Mouse (Mus musculus): ENCODE measurements around the gene Tln1. TPM values are rescaled to one million over a fixed set of nuclear protein-coding genes. Genes with fewer than 3 reads are reported as not detected.

Gene Tln1
- polyA plus RNA-seq (2012; rRNA removed), result 69.4 and 75.5 TPM in 2 replicates
- 62.4 and 63.3 TPM in 2 replicates for polyA plus RNA-seq (2014; fragmentation: Nextera tagmentation; extraction: Ambion mirVana)

- Histone ChIP-seq H3K27ac (replicated peaks; ENCODE audit: low read depth, low read length) (peak within 1 kb of the TSS; percentile 98), H3K4me1 (ENCODE audit: control insufficient read depth, insufficient read depth, low read length) (peaks cover 48% of the 10 kb centered on the region), H3K9ac (ENCODE audit: low read depth, low read length, severe bottlenecking) (peak within 1 kb of the TSS; percentile 91), H3K4me2 (replicated peaks; ENCODE audit: low read depth, low read length, severe bottlenecking) (peak within 1 kb of the TSS; percentile 60), H3K27me3 (ENCODE audit: control insufficient read depth, insufficient read depth, low read length) (no peaks in the 10 kb centered on the region), H3K36me3 (ENCODE audit: control insufficient read depth, insufficient read depth, low read length) (peaks cover 38% of the 10 kb centered on the region), H3K4me3 (replicated peaks; ENCODE audit: low read length) (peak within 1 kb of the TSS; percentile 78), H3K9me3 (ENCODE audit: control insufficient read depth, low read length) (no peaks in the 10 kb centered on the region)
- ATAC-seq (ENCODE audit: low FRiP score, low read depth) (peak; percentile 91), DNase-seq (ENCODE audit: low spot score) (peak; percentile 97)
- WGBS, result under 1% methylated on average over 62 of the region's 62 CpGs
- TF ChIP-seq POLR2A (IDR thresholded peaks at IDR 0.05; ENCODE audit: borderline replicate concordance, extremely low read depth, insufficient read depth, insufficient read length), result 0 out of 2 replicates have a peak, but pooled peaks have one; percentile 56
Measured at GRCm38 (mm10) chr4:43561997-43562768, at the start of gene Tln1, which contains the start of gene Creb3. Gene Tln1, minus strand, starts transcription at chr4:43562691. Gene Creb3, plus strand, starts transcription at chr4:43562332.

- H3K9me3 ChIP-seq (ENCODE audit: control insufficient read depth, low read length), result no peaks in the 10 kb centered on the region
- H3K4me3 ChIP-seq (replicated peaks; ENCODE audit: low read length), result no peak overlapping the region
- WGBS, result 74% methylated on average over 9 of the region's 9 CpGs
- no peaks in the 10 kb centered on the region for H3K27me3 ChIP-seq (ENCODE audit: control insufficient read depth, insufficient read depth, low read length)
- no peaks in the 10 kb centered on the region for H3K36me3 ChIP-seq (ENCODE audit: control insufficient read depth, insufficient read depth, low read length)
- no peaks in the 10 kb centered on the region for H3K4me1 ChIP-seq (ENCODE audit: control insufficient read depth, insufficient read depth, low read length)
- no peak overlapping the region for H3K4me2 ChIP-seq (replicated peaks; ENCODE audit: low read depth, low read length, severe bottlenecking)
- no peak overlapping the region for H3K9ac ChIP-seq (ENCODE audit: low read depth, low read length, severe bottlenecking)
- DNase-seq (ENCODE audit: low spot score) (no peak), ATAC-seq (ENCODE audit: low FRiP score, low read depth) (no peak)
- no peak overlapping the region for H3K27ac ChIP-seq (replicated peaks; ENCODE audit: low read depth, low read length)
- TF ChIP-seq POLR2A (IDR thresholded peaks at IDR 0.05; ENCODE audit: borderline replicate concordance, extremely low read depth, insufficient read depth, insufficient read length), result no peak
Measured at GRCm38 (mm10) chr4:43604751-43605685, 42.5 kb upstream of the Tln1 start.

- 75% methylated on average over 3 of the region's 3 CpGs for WGBS
- no peak for TF ChIP-seq POLR2A (IDR thresholded peaks at IDR 0.05; ENCODE audit: borderline replicate concordance, extremely low read depth, insufficient read depth, insufficient read length)
Measured at GRCm38 (mm10) chr4:43604099-43604498, 41.6 kb upstream of the Tln1 start.

GRCm38 (mm10) chr4:43600195-43600934 lies 37.9 kb upstream of the Tln1 start:
- Histone ChIP-seq H3K36me3 (ENCODE audit: control insufficient read depth, insufficient read depth, low read length) (no peaks in the 10 kb centered on the region), H3K9me3 (ENCODE audit: control insufficient read depth, low read length) (no peaks in the 10 kb centered on the region), H3K27me3 (ENCODE audit: control insufficient read depth, insufficient read depth, low read length) (no peaks in the 10 kb centered on the region), H3K4me1 (ENCODE audit: control insufficient read depth, insufficient read depth, low read length) (no peaks in the 10 kb centered on the region), H3K9ac (ENCODE audit: low read depth, low read length, severe bottlenecking) (no peak overlapping the region), H3K4me2 (replicated peaks; ENCODE audit: low read depth, low read length, severe bottlenecking) (no peak overlapping the region), H3K4me3 (replicated peaks; ENCODE audit: low read length) (no peak overlapping the region), H3K27ac (replicated peaks; ENCODE audit: low read depth, low read length) (no peak overlapping the region)
- no peak for TF ChIP-seq POLR2A (IDR thresholded peaks at IDR 0.05; ENCODE audit: borderline replicate concordance, extremely low read depth, insufficient read depth, insufficient read length)
- no peak for ATAC-seq (ENCODE audit: low FRiP score, low read depth)
- WGBS, result 76% methylated on average over 9 of the region's 9 CpGs
- no peak for DNase-seq (ENCODE audit: low spot score)

More at GRCm38 (mm10) chr4:43604099-43604498, 41.6 kb upstream of the Tln1 start:
- no peak overlapping the region for H3K4me2 ChIP-seq (replicated peaks; ENCODE audit: low read depth, low read length, severe bottlenecking)
- H3K4me3 ChIP-seq (replicated peaks; ENCODE audit: low read length), result no peak overlapping the region
- H3K27ac ChIP-seq (replicated peaks; ENCODE audit: low read depth, low read length), result no peak overlapping the region
- H3K4me1 ChIP-seq (ENCODE audit: control insufficient read depth, insufficient read depth, low read length), result no peaks in the 10 kb centered on the region
- no peaks in the 10 kb centered on the region for H3K36me3 ChIP-seq (ENCODE audit: control insufficient read depth, insufficient read depth, low read length)
- ATAC-seq (ENCODE audit: low FRiP score, low read depth) (no peak), DNase-seq (ENCODE audit: low spot score) (no peak)
- no peaks in the 10 kb centered on the region for H3K27me3 ChIP-seq (ENCODE audit: control insufficient read depth, insufficient read depth, low read length)
- H3K9me3 ChIP-seq (ENCODE audit: control insufficient read depth, low read length), result no peaks in the 10 kb centered on the region
- no peak overlapping the region for H3K9ac ChIP-seq (ENCODE audit: low read depth, low read length, severe bottlenecking)
